Mouse (Mus musculus) layer of hippocampus, adult 9-11 months (tissue): Measurements from ENCODE around the gene Cacng6.

Experiments used
- DNase-seq: peaks from one replicate; pipeline ENCODE4 v3.0.0; 2022

Cacng6 gene

DNA sequence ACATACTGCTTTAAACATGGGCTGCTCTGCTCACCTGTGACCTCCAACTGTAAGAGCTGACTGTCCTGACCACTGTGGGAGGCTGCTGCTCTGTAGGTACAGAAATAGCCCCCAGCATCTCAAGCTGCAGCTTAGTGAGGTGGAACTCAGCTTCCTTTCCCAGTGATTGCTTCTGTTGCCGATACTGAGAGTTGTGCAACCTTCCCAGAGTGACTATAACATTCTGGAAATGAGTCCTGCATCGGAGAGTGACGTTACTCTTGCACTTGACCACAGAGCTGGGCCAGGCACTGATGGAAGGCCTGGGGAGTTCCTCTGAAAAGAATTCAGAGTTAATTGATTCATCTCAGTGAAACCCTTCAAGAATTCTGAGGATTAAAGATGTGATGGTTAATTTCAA lies 48.8 kb downstream of the Cacng6 start:
- DNase-seq, result no peak

GRCm38 (mm10) chr7:3474291-3475080 lies 50.5 kb downstream of the Cacng6 start:
- DNase-seq, result no peak

DNA sequence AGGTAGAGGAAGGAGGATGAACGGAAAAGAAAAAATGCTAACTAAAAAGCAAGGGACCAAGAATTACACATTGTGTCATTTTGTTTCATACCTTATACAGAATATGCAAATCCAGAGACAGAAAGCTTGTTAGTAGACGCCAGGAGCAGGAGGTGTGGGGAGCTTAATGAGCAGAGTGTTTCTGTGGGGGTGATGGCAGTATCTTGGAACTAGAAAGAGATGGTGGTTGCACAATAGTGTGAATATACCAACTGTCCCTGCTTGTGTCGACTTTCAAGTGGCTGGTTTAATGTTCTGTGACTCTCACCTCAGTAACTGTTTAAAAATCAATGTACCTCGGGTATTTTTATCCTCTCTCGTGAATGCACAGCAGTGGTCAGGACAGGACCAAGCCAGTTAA lies 52.7 kb downstream of the Cacng6 start:
- DNase-seq, result peak; percentile 85

DNA sequence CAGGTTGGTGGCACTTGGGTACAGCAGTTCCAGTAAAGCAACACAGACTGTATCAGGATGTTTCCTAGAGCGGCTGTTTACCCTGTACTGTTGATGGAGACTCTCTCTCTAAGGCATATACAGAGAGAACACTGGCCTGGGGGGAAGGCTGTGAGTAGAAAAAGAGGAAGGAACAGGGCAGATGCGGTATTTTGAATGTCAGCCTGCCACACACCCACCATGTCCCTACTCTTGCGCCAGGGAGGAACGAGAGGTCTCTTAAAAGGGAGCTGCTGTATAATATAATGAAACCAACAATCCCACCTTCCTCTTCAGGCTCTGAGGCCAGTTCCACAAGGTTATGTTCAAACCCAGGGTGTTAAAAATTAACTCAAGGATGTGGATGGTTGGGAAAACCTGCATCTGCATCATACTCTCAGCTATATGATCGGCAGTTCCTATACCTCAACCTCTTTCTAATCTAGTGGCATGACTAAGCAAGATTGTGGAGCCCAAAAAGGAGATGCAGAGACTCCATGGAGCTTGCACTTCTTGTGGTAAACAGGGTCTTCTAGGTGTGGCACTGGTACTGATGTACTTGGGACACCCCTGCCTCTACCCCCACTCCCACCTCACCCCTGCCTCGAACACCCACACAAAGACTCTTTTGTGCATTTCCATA lies 58.1 kb downstream of the Cacng6 start:
- DNase-seq, result no peak
